Mouse (Mus musculus) hindbrain, embryonic 10.5 days (tissue): ENCODE measurements at regions not wholly inside any gene's neighbourhood (a gene's known extent, or its start where the extent isn't known, plus 50 kb on each side); places are given as distances from the start of the nearest gene placed in this dataset.

ENCODE experiments used
- DNase-seq: peaks from one replicate; pipeline ENCODE4 v3.0.0-alpha.2; 2017; ENCODE audit warnings: low spot score
- H3K27ac ChIP-seq: fragments of 300-500 bp; sonication (generic); 2 replicates; pipeline ENCODE4 v1.5.1; 2016; ENCODE audit warnings: mild to moderate bottlenecking, moderate library complexity
- H3K27me3 ChIP-seq: fragments of 300-500 bp; sonication (generic); 2 replicates; pipeline ENCODE4 v1.6.1; 2016; ENCODE audit warnings: mild to moderate bottlenecking; ENCODE audit not compliant: poor library complexity, insufficient read depth, severe bottlenecking
- H3K36me3 ChIP-seq: fragments of 300-500 bp; sonication (generic); 2 replicates; pipeline ENCODE4 v1.6.1; 2016; ENCODE audit warnings: mild to moderate bottlenecking, moderate library complexity
- H3K4me1 ChIP-seq: fragments of 300-500 bp; sonication (generic); replicated peaks from 2 replicates; pipeline ENCODE4 v1.6.1; 2016; ENCODE audit warnings: mild to moderate bottlenecking
- H3K4me3 ChIP-seq: fragments of 300-500 bp; sonication (generic); 2 replicates; pipeline ENCODE4 v1.5.1; 2016; ENCODE audit warnings: mild to moderate bottlenecking, moderate library complexity
- H3K9me3 ChIP-seq: fragments of 300-500 bp; sonication (generic); 2 replicates; pipeline ENCODE4 v1.6.1; 2016; ENCODE audit warnings: mild to moderate bottlenecking, moderate library complexity
- WGBS: fragments of 180-500 bp; shearing (Covaris S2); methylation state at CpG from one replicate; pipeline ENCODE4 v1.1.7; 2016; 5-methylcytosine and 5-hydroxymethylcytosine counted together

- H3K4me3 ChIP-seq = no peak overlapping the region
- no peak overlapping the region for H3K27ac ChIP-seq
- no peaks in the 10 kb centered on the region for H3K27me3 ChIP-seq
- DNase-seq = no peak
- H3K9me3 ChIP-seq = no peaks in the 10 kb centered on the region
- no peaks in the 10 kb centered on the region for H3K36me3 ChIP-seq
- no peaks in the 10 kb centered on the region for H3K4me1 ChIP-seq
Measured at GRCm38 (mm10) chr8:44656031-44656430, 279.2 kb upstream of the Fat1 start.

GRCm38 (mm10) chr8:44656470-44656869, 278.8 kb upstream of the Fat1 start:
- 89% methylated on average over 4 of the region's 4 CpGs for WGBS
- Histone ChIP-seq H3K36me3 (no peaks in the 10 kb centered on the region), H3K4me1 (no peaks in the 10 kb centered on the region), H3K27ac (no peak overlapping the region), H3K27me3 (no peaks in the 10 kb centered on the region), H3K4me3 (no peak overlapping the region), H3K9me3 (no peaks in the 10 kb centered on the region)
- DNase-seq = no peak

GRCm38 (mm10) chr8:44661696-44662095, 273.6 kb upstream of the Fat1 start:
- Histone ChIP-seq H3K9me3 (no peaks in the 10 kb centered on the region), H3K27me3 (no peaks in the 10 kb centered on the region), H3K4me3 (no peak overlapping the region), H3K27ac (no peak overlapping the region), H3K4me1 (no peaks in the 10 kb centered on the region), H3K36me3 (no peaks in the 10 kb centered on the region)
- WGBS = 77% methylated on average over 2 of the region's 2 CpGs
- no peak for DNase-seq

- WGBS = 91% methylated on average over 9 of the region's 9 CpGs
- no peaks in the 10 kb centered on the region for H3K27me3 ChIP-seq
- no peaks in the 10 kb centered on the region for H3K4me1 ChIP-seq
- DNase-seq = no peak
- no peak overlapping the region for H3K4me3 ChIP-seq
- no peak overlapping the region for H3K27ac ChIP-seq
- H3K36me3 ChIP-seq = no peaks in the 10 kb centered on the region
- no peaks in the 10 kb centered on the region for H3K9me3 ChIP-seq
Measured at GRCm38 (mm10) chr8:44687126-44687525, 248.1 kb upstream of the Fat1 start.

GRCm38 (mm10) chr8:44689837-44690592, 245.2 kb upstream of the Fat1 start:
- Histone ChIP-seq H3K27me3 (no peaks in the 10 kb centered on the region), H3K4me3 (no peak overlapping the region), H3K4me1 (no peaks in the 10 kb centered on the region), H3K9me3 (no peaks in the 10 kb centered on the region), H3K36me3 (no peaks in the 10 kb centered on the region), H3K27ac (no peak overlapping the region)
- 90% methylated on average over 9 of the region's 9 CpGs for WGBS
- no peak for DNase-seq

GRCm38 (mm10) chr8:44690593-44690950, 244.7 kb upstream of the Fat1 start:
- H3K36me3 ChIP-seq = no peaks in the 10 kb centered on the region
- no peak overlapping the region for H3K4me3 ChIP-seq
- no peaks in the 10 kb centered on the region for H3K4me1 ChIP-seq
- no peak overlapping the region for H3K27ac ChIP-seq
- H3K9me3 ChIP-seq = no peaks in the 10 kb centered on the region
- no peaks in the 10 kb centered on the region for H3K27me3 ChIP-seq
- no peak for DNase-seq
- WGBS = 80% methylated on average over 4 of the region's 4 CpGs

GRCm38 (mm10) chr8:44691140-44691539, 244.1 kb upstream of the Fat1 start:
- Histone ChIP-seq H3K27ac (no peak overlapping the region), H3K9me3 (no peaks in the 10 kb centered on the region), H3K4me3 (no peak overlapping the region), H3K4me1 (no peaks in the 10 kb centered on the region; the same call in 1 of the 2 replicates), H3K36me3 (no peaks in the 10 kb centered on the region), H3K27me3 (no peaks in the 10 kb centered on the region)
- DNase-seq = no peak
- 74% methylated on average over 7 of the region's 7 CpGs for WGBS

GRCm38 (mm10) chr8:44692036-44692688, 243.1 kb upstream of the Fat1 start:
- 83% methylated on average over 8 of the region's 8 CpGs for WGBS
- Histone ChIP-seq H3K27ac (no peak overlapping the region), H3K9me3 (no peaks in the 10 kb centered on the region), H3K36me3 (no peaks in the 10 kb centered on the region), H3K4me3 (no peak overlapping the region), H3K27me3 (no peaks in the 10 kb centered on the region), H3K4me1 (no peaks in the 10 kb centered on the region; the same call in 1 of the 2 replicates)
- DNase-seq = no peak

GRCm38 (mm10) chr8:44694861-44695260, 240.4 kb upstream of the Fat1 start:
- no peaks in the 10 kb centered on the region for H3K9me3 ChIP-seq
- H3K4me1 ChIP-seq = no peaks in the 10 kb centered on the region; the same call in 1 of the 2 replicates
- H3K4me3 ChIP-seq = no peak overlapping the region
- H3K27me3 ChIP-seq = no peaks in the 10 kb centered on the region
- WGBS = 82% methylated on average over 9 of the region's 9 CpGs
- H3K27ac ChIP-seq = no peak overlapping the region
- DNase-seq = no peak
- H3K36me3 ChIP-seq = no peaks in the 10 kb centered on the region

GRCm38 (mm10) chr8:44696066-44696853, 239.0 kb upstream of the Fat1 start:
- Histone ChIP-seq H3K9me3 (no peaks in the 10 kb centered on the region), H3K27me3 (no peaks in the 10 kb centered on the region), H3K36me3 (no peaks in the 10 kb centered on the region), H3K4me3 (no peak overlapping the region), H3K27ac (no peak overlapping the region), H3K4me1 (no peaks in the 10 kb centered on the region; the same call in 1 of the 2 replicates)
- DNase-seq = peak; percentile 6
- 71% methylated on average over 9 of the region's 9 CpGs for WGBS

- H3K27me3 ChIP-seq = no peaks in the 10 kb centered on the region
- WGBS = 90% methylated on average over 18 of the region's 18 CpGs
- H3K9me3 ChIP-seq = no peaks in the 10 kb centered on the region
- DNase-seq = no peak
- H3K27ac ChIP-seq = no peak overlapping the region
- no peaks in the 10 kb centered on the region; the same call in 1 of the 2 replicates for H3K4me1 ChIP-seq
- no peaks in the 10 kb centered on the region for H3K36me3 ChIP-seq
- H3K4me3 ChIP-seq = no peak overlapping the region
Measured at GRCm38 (mm10) chr8:44699384-44700105, 235.7 kb upstream of the Fat1 start.

GRCm38 (mm10) chr8:44704595-44705265, 230.5 kb upstream of the Fat1 start:
- H3K4me3 ChIP-seq = no peak overlapping the region
- no peaks in the 10 kb centered on the region for H3K36me3 ChIP-seq
- H3K27ac ChIP-seq = no peak overlapping the region
- WGBS = 88% methylated on average over 9 of the region's 9 CpGs
- no peaks in the 10 kb centered on the region for H3K27me3 ChIP-seq
- no peaks in the 10 kb centered on the region for H3K9me3 ChIP-seq
- no peaks in the 10 kb centered on the region for H3K4me1 ChIP-seq
- no peak for DNase-seq
